Mouse (Mus musculus) megakaryocyte progenitor cell, adult 5-6 weeks (primary cell): ENCODE measurements around the gene Cntnap2. TPM values are rescaled to one million over a fixed set of nuclear protein-coding genes. Genes with fewer than 3 reads are reported as not detected.

Source experiments
- ATAC-seq: replicated peaks from 2 replicates; pipeline ENCODE4 v1.8.0; 2016; ENCODE audit warnings: mild to moderate bottlenecking, moderate TSS enrichment, inconsistent platforms; ENCODE audit not compliant: poor library complexity
- total RNA-seq, 2 experiments: library from RNA; stranded (forward) in 1 of 2; stranded (reverse) in 1 of 2; fragments of 157-497, 149-512 nt in 1 of 2; fragments of 200-1000 nt in 1 of 2; gene quantifications; 2 replicates each; pipeline versions ENCODE4 v1.2.3 to v1.2.4; 2015 to 2017

The Cntnap2 gene
- total RNA-seq, 2 experiments from 2014 or later = not detected

- ATAC-seq = no peak
Measured at GRCm38 (mm10) chr6:46612872-46613271, 1553.7 kb downstream of the Cntnap2 start.

- no peak for ATAC-seq
Measured at GRCm38 (mm10) chr6:46669018-46669417, 1609.9 kb downstream of the Cntnap2 start.

- ATAC-seq = no peak
Measured at GRCm38 (mm10) chr6:46675081-46675480, 1615.9 kb downstream of the Cntnap2 start.

GRCm38 (mm10) chr6:46675621-46676020 is 1616.5 kb downstream of the Cntnap2 start:
- no peak for ATAC-seq

GRCm38 (mm10) chr6:46696187-46696586 is 1637.0 kb downstream of the Cntnap2 start:
- ATAC-seq = no peak

GRCm38 (mm10) chr6:46699343-46699742 is 1640.2 kb downstream of the Cntnap2 start:
- no peak for ATAC-seq

GRCm38 (mm10) chr6:46704293-46705170 is 1645.4 kb downstream of the Cntnap2 start:
- ATAC-seq = no peak

- no peak for ATAC-seq
Measured at GRCm38 (mm10) chr6:46705926-46706325, 1646.8 kb downstream of the Cntnap2 start.

GRCm38 (mm10) chr6:46716576-46716975 is 1657.4 kb downstream of the Cntnap2 start:
- no peak for ATAC-seq

- no peak for ATAC-seq
Measured at GRCm38 (mm10) chr6:46733794-46734193, 1674.6 kb downstream of the Cntnap2 start.

GRCm38 (mm10) chr6:46748448-46748847 is 1689.3 kb downstream of the Cntnap2 start:
- no peak for ATAC-seq

- no peak for ATAC-seq
Measured at GRCm38 (mm10) chr6:46763481-46763880, 1704.3 kb downstream of the Cntnap2 start.

GRCm38 (mm10) chr6:46774529-46774928 is 1715.4 kb downstream of the Cntnap2 start:
- ATAC-seq = no peak

GRCm38 (mm10) chr6:46802264-46803110 is 1743.3 kb downstream of the Cntnap2 start:
- no peak for ATAC-seq

- no peak for ATAC-seq
Measured at GRCm38 (mm10) chr6:46856635-46857034, 1797.5 kb downstream of the Cntnap2 start.

GRCm38 (mm10) chr6:46861076-46861475 is 1801.9 kb downstream of the Cntnap2 start:
- no peak for ATAC-seq

- no peak for ATAC-seq
Measured at GRCm38 (mm10) chr6:46866317-46866716, 1807.2 kb downstream of the Cntnap2 start.

GRCm38 (mm10) chr6:46886230-46886629 is 1827.1 kb downstream of the Cntnap2 start:
- no peak for ATAC-seq

- no peak for ATAC-seq
Measured at GRCm38 (mm10) chr6:46909167-46909566, 1850.0 kb downstream of the Cntnap2 start.

GRCm38 (mm10) chr6:46918701-46919274 is 1859.6 kb downstream of the Cntnap2 start:
- ATAC-seq = no peak

- no peak for ATAC-seq
Measured at GRCm38 (mm10) chr6:46919973-46920372, 1860.8 kb downstream of the Cntnap2 start.
